Mouse (Mus musculus): Measurements from ENCODE around the gene Plekhg4. TPM values are rescaled to one million over a fixed set of nuclear protein-coding genes. Genes with fewer than 3 reads are reported as not detected.

The Plekhg4 gene
- total RNA-seq, 2 experiments from 2014 or later, result not detected

DNA sequence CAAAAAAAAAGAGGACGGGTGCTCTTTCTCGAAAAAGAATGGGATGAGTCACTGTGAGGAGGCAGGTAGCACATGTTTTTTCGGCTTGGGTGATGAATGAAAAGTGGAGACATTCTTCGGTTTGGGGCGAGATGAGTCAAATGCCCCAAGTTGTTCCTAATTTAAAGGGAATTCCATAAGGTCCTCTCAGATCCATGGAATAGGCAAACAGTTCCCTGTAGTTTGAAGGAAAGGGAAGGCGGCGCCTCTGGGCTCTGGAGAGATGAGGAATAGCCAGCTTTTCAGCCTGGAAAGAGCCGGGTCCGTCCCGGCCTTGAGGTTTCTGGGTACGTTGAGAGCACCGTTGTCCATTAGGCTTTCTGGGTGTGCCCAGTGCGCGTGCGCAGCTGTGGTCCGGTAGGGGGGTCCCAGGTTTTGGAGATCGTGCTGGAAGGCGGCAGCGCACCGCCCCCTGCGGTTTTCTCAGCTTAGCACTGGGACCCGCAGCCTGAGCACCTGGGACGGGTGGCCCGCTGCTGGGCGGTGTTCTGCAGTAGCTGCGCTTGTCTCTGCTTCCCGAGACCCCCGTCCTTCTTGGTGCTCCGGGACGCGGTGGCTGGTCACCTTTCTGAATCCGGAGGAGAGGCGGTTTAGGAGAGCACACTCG, 24.5 kb upstream of the Plekhg4 start, which contains the start of gene Slc9a5:
TSS of gene Slc9a5 (plus strand) at position 394 of the 646 bp plus-strand sequence.
- DNase-seq, result peak; percentile 44 to 54
- intact Hi-C loops (cut with DNase I), result no loop called here

DNA sequence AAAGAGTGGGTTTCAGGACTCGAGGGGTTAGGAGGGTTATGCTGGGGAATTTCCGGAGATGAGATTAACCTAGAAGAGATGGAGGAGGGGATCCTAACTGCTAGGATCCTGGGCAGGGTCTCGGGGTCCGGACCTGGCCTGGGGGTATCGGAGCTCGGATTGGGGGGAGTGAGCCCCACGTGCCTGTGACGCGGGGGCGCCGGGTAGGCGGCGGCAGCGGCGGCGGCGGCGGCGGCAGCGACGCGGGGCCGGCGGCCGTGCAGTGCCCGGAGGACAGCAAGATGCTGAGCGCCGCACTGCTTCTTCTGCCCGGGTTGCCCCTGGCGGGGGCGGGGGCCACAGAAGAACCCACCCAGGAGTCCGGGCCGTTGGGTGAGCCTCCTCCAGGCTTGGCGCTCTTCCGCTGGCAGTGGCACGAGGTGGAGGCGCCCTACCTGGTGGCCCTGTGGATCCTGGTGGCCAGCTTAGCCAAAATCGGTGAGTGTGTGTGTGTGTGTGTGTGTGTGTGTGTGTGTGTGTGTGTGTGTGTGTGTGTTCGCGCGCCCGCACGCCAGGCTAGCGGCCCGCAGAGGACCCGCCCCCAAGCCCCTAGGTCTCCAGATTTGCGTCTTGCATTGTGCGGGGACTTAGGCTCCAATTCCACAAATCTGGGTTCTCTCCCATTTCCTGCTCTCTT, 23.8 kb upstream of the Plekhg4 start:
- DNase-seq, result peak; percentile 31 to 32
- intact Hi-C loops (cut with DNase I), result no loop called here

DNA sequence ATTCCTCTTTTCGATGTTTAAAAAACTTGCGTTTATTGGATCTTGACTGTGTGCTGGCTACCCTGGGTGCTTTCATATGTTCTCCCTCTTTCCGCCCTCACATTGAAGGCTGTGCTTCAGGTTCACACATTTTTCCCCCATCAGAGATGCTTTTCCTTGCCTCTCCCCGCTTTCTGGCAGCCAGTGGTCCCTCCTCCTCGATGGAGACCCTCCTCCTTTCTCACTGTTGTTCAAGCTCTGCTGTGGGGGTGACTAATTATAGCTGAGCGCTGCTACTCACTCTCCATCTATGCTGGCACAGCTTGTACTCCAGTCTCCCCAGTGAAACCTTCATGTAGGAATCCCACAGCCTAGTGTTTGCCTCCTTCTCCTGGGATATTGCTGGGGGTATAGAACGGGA, 22.9 kb upstream of the Plekhg4 start:
- DNase-seq, result no peak
- intact Hi-C loops (cut with DNase I), result no loop called here

DNA sequence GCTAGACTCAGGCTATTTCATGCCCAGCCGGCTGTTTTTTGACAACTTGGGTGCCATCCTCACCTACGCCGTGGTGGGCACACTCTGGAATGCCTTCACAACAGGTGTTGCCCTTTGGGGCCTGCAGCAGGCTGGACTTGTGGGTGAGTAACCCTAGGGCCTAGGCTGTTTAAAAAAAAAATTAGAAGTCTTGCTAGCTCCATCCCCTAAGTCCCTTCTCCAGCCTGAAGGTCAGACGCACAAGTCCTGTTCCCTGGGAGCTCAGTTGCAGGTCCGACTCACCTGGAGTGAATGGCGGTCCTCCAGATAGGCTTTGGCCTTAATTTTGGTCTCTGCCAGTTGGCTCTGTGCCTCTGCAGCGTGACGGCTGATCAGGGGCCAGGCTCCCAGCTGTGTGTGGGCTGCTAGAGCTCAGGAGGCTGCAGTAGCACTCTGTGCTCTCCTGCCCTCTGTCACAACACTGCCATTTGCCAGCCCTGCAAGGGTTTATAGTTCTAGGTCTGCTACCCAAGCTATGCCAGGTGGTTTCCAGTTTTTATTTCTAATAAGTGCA, 19.4 kb upstream of the Plekhg4 start:
- intact Hi-C loops (cut with DNase I), result no loop called here
- no peak for DNase-seq

DNA sequence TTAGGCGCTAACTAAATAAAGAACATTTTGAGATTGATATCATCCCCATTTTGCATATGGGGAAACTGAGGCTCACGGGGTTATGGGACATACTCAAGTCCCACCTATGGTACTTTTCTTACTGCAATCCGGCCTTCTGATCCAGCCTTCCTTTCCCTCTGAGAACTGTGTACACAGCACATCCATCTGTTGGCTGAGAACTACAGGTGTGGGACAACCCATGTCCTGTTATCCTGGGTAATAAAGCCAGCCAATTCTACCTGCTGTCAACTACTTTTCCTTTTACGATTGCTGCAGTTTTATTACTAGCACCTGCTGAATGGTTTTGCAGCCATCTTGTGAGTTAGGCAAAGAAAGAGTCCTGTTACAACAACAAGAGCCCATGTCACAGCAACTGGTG, 18.5 kb upstream of the Plekhg4 start:
- no peak for DNase-seq
- intact Hi-C loops (cut with DNase I), result no loop called here

DNA sequence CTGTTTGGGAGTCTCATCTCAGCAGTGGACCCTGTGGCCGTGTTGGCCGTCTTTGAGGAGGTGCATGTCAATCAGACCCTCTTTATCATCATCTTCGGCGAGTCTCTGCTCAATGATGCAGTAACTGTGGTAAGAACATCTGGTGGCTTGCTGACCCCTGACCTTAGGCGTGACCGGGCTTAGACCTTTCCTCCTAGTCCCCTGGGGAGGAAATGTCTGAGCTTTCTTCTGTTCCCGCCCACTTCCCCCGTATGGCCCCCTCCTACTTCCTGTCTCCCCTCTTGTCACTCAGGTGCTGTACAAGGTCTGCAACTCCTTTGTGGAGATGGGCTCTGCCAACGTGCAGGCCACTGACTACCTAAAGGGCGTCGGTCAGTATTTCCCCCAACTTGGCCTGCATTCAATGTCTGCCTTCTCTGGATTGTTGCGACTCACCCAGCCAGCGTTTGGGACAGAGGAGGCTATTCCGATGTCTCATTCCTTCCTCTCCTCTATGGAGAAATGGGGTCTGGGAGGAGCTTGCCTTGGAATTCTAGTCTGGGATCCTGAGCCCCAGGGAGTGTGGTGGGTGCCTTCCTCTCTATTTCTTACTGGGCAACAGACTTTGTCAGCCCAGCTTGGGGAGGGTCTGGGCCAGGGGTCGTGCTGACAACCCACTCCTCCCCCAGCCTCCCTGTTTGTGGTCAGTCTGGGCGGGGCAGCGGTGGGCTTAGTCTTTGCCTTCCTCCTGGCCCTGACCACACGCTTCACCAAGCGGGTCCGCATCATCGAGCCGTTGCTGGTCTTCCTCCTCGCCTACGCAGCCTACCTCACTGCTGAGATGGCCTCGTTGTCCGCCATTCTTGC, 17.7 kb upstream of the Plekhg4 start:
- DNase-seq, result peak; percentile 39 to 53

DNA sequence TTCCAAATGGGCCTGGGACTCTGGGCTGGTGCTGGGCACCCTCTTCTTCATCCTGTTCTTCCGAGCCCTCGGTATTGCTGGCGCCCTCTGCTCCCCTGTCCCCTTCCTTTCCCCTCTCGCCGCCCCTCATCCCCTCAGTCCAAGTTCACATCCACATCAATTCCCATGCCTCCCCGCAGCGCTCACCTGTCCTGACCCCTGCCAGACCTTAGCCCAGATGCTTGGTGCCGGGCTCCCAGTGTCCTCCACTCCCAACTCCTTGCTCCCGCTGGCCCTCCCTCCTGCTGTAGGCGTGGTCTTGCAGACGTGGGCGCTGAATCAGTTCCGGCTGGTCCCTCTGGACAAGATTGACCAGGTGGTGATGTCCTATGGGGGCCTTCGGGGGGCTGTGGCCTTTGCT, 16.4 kb upstream of the Plekhg4 start:
- no peak for DNase-seq
- intact Hi-C loops (cut with DNase I), result no loop called here

More for the DNA sequence above, 17.7 kb upstream of the Plekhg4 start:
- intact Hi-C loops (cut with DNase I), result no loop called here

DNA sequence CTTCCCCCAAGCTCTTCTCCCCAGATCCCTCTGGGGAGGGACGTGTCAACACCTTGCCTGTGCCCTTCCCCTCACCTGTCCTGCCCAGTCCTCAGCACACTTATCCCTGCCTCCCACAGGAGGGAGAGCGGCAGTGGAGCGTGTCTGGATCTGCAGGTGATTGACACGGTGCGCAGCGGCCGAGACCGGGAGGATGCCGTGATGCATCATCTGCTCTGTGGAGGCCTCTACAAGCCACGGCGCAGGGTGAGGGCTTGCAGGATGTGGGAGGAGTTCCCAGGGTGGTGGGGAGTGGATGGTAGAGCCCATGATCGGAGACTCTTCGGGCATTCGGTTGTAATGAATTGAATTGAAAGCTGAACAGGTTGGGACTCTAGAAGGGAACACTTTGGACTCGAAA, 13.9 kb upstream of the Plekhg4 start:
- DNase-seq, result no peak
- intact Hi-C loops (cut with DNase I), result loop anchor here (2.0 kb wide), 1 partner anchor 38 kb away; no protein-coding TSS in a partner anchor

DNA sequence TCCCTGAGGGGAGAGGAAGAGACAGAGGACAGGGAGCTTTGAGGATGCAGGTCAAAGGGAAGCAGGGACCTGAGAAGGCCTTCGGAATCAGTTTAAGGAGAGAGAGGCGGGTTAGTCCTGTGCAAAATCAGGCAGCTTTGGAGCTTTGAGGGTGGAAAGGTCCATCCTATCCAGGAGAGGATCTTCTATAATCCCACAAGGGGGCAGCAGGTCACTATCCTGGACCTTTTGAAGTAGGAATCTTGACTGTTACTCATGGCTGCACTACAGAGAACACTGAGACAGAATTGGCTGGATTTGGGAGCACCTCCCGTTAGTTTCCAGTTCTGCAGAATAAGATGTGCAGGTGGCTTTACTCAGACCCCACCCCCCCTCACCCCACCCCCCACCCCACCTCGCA, 13.4 kb upstream of the Plekhg4 start:
- no peak for DNase-seq
- intact Hi-C loops (cut with DNase I), result loop anchor here (2.0 to 5.0 kb wide), 2 partner anchors 37 to 118 kb away; no protein-coding TSS in a partner anchor

DNA sequence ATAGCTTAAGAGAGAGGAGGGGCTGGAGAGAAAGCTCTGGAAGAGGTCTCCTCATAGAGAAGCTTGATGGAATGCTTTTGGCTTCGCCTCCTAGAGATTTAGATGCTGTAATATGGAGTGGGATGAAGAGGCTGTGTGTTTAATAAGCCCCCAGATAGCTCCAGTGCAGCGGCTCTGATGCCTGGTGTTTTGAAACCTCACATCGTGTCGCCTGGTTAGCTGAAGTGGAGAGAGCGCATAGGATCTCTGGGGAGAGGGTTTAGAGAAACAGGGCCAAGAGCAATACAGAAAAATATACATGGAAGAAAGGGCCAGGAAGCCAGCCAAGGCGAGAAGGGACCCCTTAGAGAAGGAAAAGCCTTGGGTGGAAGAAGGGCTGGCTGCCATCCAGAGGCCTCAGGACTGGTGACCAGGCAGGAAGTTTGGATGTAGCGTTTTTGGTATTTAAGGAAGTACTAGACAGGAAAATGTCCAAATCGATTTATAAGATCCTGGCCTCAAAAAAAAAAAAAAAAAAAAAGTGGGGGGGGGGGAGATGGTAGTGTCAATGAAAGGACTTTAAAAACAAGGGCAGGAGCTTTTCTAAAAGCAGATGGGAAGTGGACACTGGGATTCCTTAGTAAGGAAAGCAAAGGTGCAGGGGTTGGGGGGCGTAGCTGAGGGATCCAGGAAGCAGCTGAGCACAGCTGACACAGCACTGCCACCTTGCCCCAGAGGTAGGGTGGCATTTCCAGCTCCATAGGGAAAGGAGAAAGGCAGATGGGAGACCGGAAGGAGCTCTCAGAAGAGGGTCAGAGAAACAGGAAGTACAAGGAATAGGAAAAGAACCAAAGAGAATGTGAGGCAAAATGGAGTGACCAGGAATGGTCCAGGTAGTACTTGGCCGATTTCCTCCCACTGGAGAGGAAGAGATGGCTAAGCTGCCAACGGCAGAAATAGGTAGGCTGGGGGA, 11.0 kb upstream of the Plekhg4 start:
- intact Hi-C loops (cut with DNase I), result loop anchor here (5.0 kb wide), 1 partner anchor 115 kb away; no protein-coding TSS in a partner anchor
- DNase-seq, result peak; percentile 45 to 60

DNA sequence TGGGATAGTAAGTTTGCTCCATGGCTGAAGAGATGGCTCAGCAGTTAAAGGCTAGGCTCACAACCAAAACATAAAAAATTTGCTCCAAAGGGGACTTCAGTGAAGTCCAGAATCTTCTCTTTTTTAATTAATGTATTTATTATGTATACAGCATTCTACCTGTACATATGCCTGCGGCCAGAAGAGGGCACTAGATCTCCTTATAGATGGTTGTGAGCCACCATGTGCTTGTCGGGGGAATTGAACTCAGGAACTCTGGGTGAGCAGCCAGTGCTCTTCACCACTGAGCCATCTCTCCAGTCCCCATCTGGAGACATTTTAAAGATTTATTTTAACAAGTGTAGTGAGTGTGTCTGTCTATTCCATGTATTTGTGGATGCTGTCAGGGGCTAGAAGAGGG, 6.0 kb upstream of the Plekhg4 start:
- intact Hi-C loops (cut with DNase I), result no loop called here
- DNase-seq, result peak in 1 of 2 experiments; percentile 30

DNA sequence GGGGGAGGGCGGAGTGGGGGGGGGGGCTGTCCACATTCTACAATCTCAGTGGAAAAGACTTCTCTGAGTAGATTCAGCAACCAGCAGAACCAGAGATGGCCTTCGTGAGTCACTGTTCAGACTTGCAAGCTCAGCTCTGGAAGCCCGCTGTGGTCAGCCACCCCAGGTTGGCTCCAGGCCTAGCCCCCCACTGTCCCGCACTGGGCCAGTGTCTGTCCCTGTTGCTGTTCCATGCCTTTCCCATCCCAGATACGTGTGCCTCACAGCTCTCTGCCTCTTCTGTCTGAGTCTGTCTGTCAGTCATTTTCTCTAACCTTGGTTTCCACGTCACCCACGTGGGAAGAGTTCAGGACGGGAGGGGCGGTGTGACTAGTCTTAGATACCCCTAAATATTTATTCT, 601 bp upstream of the Plekhg4 start:
- no peak for DNase-seq
- intact Hi-C loops (cut with DNase I), result loop anchor here (5.0 kb wide), 1 partner anchor 180 kb away; no protein-coding TSS in a partner anchor

DNA sequence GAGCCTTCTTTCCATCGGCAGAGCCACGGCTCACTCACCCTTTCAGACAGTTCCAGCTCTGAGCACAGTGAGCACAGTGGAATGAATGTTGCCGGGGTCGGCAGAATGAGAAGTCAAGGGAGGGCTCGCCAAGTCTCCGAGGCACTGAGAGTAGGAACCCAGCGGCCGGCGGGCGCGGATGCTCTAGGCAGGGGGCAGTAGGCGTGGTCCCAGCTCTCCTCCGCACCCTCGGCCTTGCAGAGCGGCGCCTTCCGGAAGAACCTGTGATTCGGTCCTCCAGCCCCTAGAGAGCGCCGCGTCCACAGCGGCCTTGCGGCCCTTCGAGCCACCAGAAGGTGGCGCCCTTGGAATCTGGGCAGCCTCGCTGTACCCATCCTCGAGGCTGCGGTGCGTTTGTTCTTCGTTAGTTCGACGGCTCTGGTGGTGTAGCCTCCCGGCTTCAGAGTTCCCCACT, 1.5 kb downstream of the Plekhg4 start:
- intact Hi-C loops (cut with DNase I), result loop anchor here (5.0 kb wide), 1 partner anchor 178 kb away; no protein-coding TSS in a partner anchor

DNA sequence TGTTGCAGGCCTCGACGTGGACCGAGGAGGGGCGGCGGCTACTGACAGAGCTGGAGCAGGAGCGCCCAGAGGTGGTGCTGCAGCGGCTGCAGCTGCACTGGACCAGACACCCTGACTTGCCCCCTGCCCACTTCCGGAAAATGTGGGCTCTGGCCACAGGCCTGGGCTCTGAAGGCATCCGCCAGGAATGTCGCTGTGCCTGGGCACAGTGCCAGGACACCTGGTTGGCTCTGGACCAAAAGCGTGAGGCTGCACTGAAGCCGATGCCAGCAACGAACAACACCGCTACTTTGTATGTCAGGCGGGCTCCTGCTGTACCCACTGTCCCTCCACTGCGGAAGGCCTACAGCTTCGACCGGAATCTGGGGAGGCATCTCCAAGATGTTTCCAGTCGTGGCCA, 5.6 kb downstream of the Plekhg4 start:
- DNase-seq, result peak; percentile 41 to 67
- intact Hi-C loops (cut with DNase I), result no loop called here

More for the DNA sequence above, 1.5 kb downstream of the Plekhg4 start:
- peak; percentile 48 to 55 for DNase-seq

DNA sequence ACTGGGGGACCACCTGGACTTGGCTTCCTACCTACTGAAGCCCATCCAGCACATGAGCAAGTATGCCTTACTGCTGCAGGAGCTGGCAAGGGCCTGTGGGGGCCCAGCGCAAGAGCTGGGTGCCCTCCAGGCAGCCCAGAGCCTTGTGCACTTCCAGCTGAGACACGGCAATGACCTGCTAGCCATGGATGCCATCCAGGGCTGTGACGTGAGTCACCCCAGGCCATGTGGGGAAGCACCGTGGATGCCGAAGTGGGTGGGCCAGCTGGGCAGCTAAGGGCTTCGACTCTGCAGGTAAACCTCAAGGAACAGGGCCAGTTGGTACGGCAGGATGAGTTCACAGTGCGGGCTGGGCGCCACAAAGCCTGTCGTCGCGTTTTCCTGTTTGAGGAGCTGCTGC, 7.2 kb downstream of the Plekhg4 start:
- DNase-seq, result no peak
- intact Hi-C loops (cut with DNase I), result no loop called here

DNA sequence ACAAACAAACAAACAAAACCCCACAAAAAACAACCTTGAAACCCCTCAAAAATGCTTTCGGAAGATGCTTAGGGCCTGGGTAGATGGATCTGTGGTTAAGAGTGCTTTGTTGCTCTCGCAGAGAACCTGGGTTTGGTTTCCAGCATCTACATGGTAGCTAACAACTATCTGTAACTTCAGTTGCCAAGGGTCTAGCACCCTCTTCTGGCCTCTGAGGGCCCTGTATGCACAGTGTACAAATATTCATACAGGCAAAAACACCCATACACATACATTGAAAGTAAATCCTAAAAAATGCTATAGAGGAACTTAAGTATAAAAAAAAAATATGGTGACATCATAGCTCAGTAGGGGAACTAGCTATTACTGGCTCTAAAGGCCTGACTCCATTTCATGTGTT, 11.0 kb downstream of the Plekhg4 start:
- intact Hi-C loops (cut with DNase I), result no loop called here
- DNase-seq, result no peak

DNA sequence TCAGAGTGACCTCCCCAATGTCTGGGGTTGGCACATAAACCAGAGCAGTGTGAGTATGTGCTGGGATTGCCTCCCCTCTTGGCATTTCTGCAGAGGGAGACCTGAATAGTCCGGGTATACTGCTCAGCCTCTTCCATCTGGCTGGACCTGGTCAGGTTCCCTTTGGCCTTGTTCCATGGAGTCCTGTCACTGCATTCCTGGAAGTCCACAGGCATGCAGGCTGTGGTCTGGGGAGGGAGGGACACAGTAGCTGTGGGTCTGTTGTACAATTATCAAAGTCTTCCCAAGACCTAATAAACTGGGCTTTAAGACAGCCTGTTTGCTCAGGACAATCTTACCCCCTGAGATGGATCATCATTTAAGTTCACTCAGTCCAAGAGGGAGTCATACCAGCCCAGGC, 14.1 kb downstream of the Plekhg4 start:
- peak in 1 of 2 experiments; percentile 57 for DNase-seq
- intact Hi-C loops (cut with DNase I), result no loop called here

DNA sequence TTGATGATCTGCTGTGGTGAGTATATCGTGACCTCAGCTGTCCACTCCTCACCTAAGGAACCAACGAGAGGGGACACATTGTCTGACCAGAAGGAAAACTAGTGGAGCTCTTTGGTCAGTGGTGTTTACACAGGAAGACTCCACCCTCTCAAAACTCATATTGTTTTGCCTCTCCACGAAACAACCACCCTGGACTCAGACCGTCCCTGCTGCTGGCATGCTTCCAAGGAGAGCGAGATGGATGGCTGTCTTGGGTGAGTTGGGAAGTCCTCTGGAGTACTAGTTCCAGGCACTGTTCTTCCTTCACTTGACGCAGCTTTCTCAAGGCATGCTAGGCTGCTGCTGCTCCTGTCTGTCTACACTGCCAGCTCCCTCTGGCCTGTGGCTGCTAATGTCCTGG, 16.0 kb downstream of the Plekhg4 start:
- DNase-seq, result peak; percentile 52 to 53
- intact Hi-C loops (cut with DNase I), result no loop called here

DNA sequence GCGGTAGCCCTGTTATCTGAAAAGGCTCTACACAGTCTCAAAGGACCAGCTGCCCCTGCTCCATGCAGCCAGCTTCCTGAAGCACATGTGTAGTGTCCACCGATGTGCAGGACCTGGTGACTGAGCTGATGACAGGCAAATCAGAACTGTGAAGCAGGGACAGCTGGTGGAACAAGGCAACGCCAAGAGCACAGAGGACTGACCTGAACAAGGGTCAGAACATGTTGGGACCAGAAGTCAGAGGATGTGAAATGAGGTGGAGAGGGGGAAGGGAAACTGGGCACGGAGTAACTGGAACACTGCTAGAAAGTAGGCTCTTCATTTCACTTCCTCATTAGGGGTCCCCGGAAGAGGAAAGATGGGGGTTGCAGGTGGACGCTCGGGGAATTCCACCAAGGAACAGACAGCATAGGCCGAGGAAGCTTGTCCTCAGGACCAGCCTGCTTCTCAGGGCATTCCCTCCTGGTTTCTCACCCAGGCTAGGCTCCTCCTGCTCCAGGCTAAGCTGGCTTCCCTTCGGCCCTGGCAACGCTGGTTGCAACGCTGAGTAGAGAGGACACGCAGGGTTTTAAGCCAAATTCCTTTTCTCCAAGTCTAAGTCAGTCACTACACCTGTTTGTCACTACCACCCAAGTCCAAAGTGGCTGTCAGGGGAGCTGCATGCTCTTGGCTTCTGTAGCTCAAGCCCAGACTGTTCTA, 20.2 kb downstream of the Plekhg4 start:
- intact Hi-C loops (cut with DNase I), result no loop called here
- peak; percentile 31 to 40 for DNase-seq

Data from heart, postnatal 14 days (tissue).